Mouse (Mus musculus) heart, embryonic 10.5 days (tissue): ENCODE data around the gene Plrg1. TPM values are rescaled to one million over a fixed set of nuclear protein-coding genes. Genes with fewer than 3 reads are reported as not detected.

Source experiments
- DNase-seq: peaks from one replicate; pipeline ENCODE4 v3.0.0-alpha.2; 2017; ENCODE audit warnings: low spot score
- H3K27ac ChIP-seq: fragments of 300-500 bp; sonication (generic); 2 replicates; pipeline ENCODE4 v1.5.1; 2016; ENCODE audit warnings: mild to moderate bottlenecking
- H3K27me3 ChIP-seq: fragments of 300-500 bp; sonication (generic); 2 replicates; pipeline ENCODE4 v1.6.1; 2016; ENCODE audit warnings: mild to moderate bottlenecking; ENCODE audit not compliant: poor library complexity, insufficient read depth, severe bottlenecking
- H3K36me3 ChIP-seq: fragments of 300-500 bp; sonication (generic); 2 replicates; pipeline ENCODE4 v1.6.1; 2016; ENCODE audit warnings: mild to moderate bottlenecking, moderate library complexity
- H3K4me1 ChIP-seq: fragments of 300-500 bp; sonication (generic); 2 replicates; pipeline ENCODE4 v1.6.1; 2016; ENCODE audit warnings: mild to moderate bottlenecking
- H3K4me3 ChIP-seq: fragments of 300-500 bp; sonication (generic); 2 replicates; pipeline ENCODE4 v1.5.1; 2016; ENCODE audit warnings: mild to moderate bottlenecking, moderate library complexity
- H3K9me3 ChIP-seq: fragments of 300-500 bp; sonication (generic); 2 replicates; pipeline ENCODE4 v1.6.1; 2016; ENCODE audit warnings: mild to moderate bottlenecking, moderate library complexity
- WGBS: fragments of 180-500 bp; shearing (Covaris S2); methylation state at CpG from one replicate; pipeline ENCODE4 v1.1.7; 2016; 5-methylcytosine and 5-hydroxymethylcytosine counted together
- polyA plus RNA-seq: library from polyadenylated mRNA; unstranded; fragments of >200 nt; fragmentation: Nextera tagmentation; extraction: Ambion mirVana; gene quantifications from 2 replicates; pipeline ENCODE4 v1.2.1, GENCODE M21; 2016

Gene Plrg1
- polyA plus RNA-seq, 1 experiment from 2014 or later: 101 TPM

DNA sequence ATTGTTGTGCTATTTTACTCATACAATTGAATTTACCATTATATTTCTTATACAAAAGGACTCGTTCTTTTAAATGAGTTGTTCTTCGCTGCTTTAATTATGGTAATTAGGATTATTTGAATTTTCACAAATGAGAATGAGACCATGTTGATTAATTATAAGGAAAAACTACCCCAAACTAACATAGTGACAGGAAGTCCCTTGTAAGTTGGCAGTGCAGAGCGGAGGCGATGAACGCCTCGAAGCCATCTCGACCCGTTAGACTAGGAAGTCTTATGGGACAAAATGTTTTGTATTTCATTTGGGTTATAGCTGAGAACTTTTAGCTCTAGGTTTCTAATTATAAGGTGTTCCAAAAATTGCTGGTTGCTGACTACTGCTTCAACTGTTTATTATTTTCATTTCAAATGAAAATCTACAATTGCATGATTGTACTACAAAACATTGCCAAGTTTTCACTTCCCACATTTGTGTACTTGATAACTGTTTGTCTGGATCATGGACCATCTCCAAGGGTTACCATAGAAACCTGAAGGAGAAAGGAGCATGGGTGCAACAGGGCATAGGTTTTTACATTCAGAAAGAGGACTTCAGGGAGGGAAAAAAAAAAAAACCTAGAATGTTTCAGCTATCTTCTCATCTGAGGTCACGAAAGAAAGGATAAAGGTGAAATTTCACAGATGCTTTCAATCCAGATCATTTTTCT is 27.6 kb upstream of the Plrg1 start:
- no peaks in the 10 kb centered on the region for H3K36me3 ChIP-seq
- WGBS: 84% methylated on average over 9 of the region's 9 CpGs
- no peak for DNase-seq
- no peak overlapping the region for H3K27ac ChIP-seq
- H3K4me1 ChIP-seq: no peaks in the 10 kb centered on the region
- no peak overlapping the region for H3K4me3 ChIP-seq
- H3K9me3 ChIP-seq: no peaks in the 10 kb centered on the region
- no peaks in the 10 kb centered on the region for H3K27me3 ChIP-seq

DNA sequence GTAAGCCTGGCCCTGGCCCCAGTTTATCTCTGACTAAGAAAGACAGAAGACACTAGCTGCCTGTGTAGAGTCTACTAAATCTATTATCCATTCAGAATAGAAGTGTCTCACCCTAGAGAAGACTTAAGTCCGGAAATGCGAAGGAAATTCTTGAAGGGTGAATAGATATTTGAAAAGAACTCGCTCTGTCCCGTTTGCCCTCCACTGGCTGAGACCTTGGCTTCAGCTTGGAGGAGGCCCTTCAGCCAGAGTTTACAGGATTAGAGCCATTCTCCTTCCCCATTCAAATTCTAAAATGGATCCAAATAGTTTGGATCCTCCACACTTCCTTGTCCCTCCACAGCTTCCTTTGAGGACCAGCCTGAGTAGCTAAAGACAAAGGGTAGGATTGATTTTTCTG is 25.0 kb upstream of the Plrg1 start:
- no peak overlapping the region for H3K27ac ChIP-seq
- H3K4me1 ChIP-seq: no peaks in the 10 kb centered on the region
- H3K9me3 ChIP-seq: no peaks in the 10 kb centered on the region
- no peaks in the 10 kb centered on the region for H3K36me3 ChIP-seq
- DNase-seq: no peak
- 86% methylated on average over 4 of the region's 4 CpGs for WGBS
- 0 out of 2 replicates have a peak, but pooled peaks cover 3% of the 10 kb centered on the region for H3K27me3 ChIP-seq
- H3K4me3 ChIP-seq: no peak overlapping the region

DNA sequence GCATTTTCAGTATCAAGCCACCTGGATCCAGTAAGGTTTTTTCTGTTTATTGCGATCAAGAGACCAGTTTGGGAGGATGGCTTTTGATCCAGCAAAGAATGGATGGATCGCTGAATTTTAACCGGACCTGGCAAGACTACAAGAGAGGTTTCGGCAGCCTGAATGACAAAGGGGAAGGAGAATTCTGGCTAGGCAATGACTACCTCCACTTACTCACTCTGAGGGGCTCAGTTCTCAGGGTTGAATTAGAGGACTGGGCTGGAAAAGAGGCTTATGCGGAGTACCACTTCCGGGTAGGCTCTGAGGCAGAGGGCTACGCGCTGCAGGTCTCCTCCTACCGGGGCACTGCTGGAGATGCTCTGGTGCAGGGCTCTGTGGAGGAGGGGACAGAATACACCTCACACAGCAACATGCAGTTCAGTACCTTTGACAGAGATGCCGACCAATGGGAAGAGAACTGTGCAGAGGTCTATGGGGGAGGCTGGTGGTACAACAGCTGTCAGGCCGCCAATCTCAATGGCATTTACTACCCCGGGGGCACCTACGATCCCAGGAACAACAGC is 22.5 kb upstream of the Plrg1 start:
- Histone ChIP-seq H3K27ac (no peak overlapping the region), H3K36me3 (no peaks in the 10 kb centered on the region), H3K27me3 (0 out of 2 replicates have a peak, but pooled peaks cover 3% of the 10 kb centered on the region), H3K9me3 (no peaks in the 10 kb centered on the region), H3K4me3 (peak overlapping the region; percentile 24), H3K4me1 (no peaks in the 10 kb centered on the region)
- WGBS: 43% methylated on average over 13 of the region's 13 CpGs
- DNase-seq: no peak

DNA sequence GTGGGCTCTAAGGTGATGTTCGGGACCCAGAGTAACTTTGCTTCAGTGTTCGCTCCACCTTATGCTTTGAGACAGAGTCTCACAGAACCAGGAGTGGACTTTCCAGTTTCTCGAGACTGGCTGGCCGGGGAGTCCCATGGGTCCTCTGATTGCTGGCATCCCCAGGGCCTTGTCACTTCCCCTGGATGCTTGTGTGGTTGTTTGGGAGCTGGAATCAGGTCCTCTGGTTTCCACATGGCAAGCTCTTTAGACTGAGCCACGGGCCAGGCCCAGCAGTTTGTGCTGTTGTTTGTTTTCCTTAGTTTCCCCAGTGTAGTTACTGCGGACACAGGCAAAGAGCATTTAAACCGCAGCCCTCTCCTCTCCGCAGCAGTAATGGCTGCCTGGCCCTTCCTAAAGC is 21.5 kb upstream of the Plrg1 start:
- Histone ChIP-seq H3K27me3 (0 out of 2 replicates have a peak, but pooled peaks cover 3% of the 10 kb centered on the region), H3K4me3 (no peak overlapping the region), H3K9me3 (no peaks in the 10 kb centered on the region), H3K36me3 (no peaks in the 10 kb centered on the region), H3K4me1 (no peaks in the 10 kb centered on the region), H3K27ac (no peak overlapping the region)
- WGBS: 72% methylated on average over 8 of the region's 8 CpGs
- DNase-seq: no peak

DNA sequence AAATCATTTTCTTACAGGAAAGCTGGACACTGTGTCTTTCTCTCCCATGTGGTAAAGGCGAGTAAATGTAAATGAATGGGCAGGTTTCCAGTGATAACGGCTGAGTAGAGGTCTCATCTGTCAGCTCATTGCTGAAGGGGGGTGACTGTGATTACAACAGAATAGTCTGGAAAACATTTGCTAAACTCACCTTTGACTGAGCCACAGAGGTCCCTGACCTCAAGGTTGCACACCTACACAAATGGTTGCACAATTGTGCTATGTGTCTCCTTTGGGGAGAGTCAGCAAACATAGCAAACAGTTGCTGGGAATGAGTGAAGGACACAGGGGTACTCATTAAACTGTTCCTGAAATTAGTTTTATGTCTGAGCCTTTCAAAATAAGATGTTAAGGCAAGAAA is 16.5 kb upstream of the Plrg1 start:
- no peaks in the 10 kb centered on the region for H3K4me1 ChIP-seq
- DNase-seq: no peak
- no peaks in the 10 kb centered on the region for H3K9me3 ChIP-seq
- 0 out of 2 replicates have a peak, but pooled peaks cover under 1% of the 10 kb centered on the region for H3K27me3 ChIP-seq
- WGBS: 71% methylated on average over 2 of the region's 2 CpGs
- no peaks in the 10 kb centered on the region for H3K36me3 ChIP-seq
- H3K27ac ChIP-seq: no peak overlapping the region
- H3K4me3 ChIP-seq: no peak overlapping the region

DNA sequence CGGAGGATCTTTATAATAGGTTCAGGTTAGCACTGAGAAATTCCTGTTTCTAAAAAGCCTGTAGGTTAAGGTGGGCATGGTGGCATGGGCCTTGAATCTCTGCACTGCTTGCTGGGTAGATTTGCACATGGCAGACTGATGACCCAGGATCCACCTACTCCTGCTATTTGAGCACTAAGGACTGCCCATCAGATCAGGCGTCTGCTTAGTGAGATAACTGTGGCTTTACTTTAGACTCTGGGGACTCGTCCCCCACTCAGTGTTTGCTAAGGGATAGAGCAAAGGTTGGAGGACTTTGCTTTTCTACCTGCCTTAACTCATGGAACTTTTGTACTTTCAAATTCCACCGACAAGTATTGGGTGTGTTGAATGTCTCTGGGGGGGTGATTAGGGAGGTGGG is 15.7 kb upstream of the Plrg1 start:
- DNase-seq: no peak
- Histone ChIP-seq H3K36me3 (no peaks in the 10 kb centered on the region), H3K4me3 (no peak overlapping the region), H3K27ac (no peak overlapping the region), H3K9me3 (no peaks in the 10 kb centered on the region), H3K4me1 (no peaks in the 10 kb centered on the region), H3K27me3 (no peaks in the 10 kb centered on the region)
- WGBS: 57% methylated on average over 4 of the region's 4 CpGs

DNA sequence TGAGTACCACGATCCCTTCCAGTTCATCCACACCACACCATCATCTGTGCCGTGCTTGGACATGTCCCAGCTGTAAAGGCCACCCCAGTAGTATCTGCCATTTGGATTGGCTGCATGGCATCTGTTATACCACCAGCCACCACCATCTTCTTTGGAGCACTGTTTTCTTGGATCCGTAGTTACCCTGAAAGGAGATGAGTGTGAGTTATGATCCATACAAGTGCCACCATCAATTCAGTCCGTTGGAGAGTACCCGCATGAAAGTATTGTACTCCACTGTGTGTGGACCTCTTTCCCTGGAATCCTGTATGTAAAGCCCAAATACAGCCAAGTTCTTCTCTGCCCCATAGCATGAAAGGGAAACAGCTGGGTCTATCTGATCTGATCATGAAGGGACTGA is 12.9 kb upstream of the Plrg1 start:
- Histone ChIP-seq H3K4me1 (no peaks in the 10 kb centered on the region), H3K4me3 (no peak overlapping the region), H3K27ac (no peak overlapping the region), H3K9me3 (no peaks in the 10 kb centered on the region), H3K27me3 (no peaks in the 10 kb centered on the region), H3K36me3 (no peaks in the 10 kb centered on the region)
- DNase-seq: no peak
- 87% methylated on average over 5 of the region's 5 CpGs for WGBS

DNA sequence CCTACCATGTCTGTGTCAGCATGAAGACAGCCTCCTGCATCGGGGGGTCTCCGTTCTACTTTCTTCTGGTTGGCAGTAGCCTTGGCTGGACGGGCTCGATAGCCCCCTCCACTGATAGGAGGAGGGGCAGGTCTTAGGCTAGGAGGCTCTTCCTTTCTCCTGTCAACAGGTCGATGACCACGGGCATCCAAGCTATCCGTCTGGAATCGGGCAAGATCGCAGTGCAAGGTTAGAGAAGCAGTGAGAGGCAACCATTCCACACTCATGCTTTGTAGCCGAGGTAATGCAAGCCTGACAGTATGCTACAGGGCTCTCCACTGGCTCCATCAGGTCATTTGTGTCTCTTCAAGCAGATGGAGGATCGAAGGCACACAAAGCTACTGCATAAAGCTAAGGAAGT is 8.7 kb upstream of the Plrg1 start:
- Histone ChIP-seq H3K4me3 (no peak overlapping the region), H3K36me3 (no peaks in the 10 kb centered on the region), H3K9me3 (no peaks in the 10 kb centered on the region), H3K27me3 (no peaks in the 10 kb centered on the region), H3K27ac (no peak overlapping the region), H3K4me1 (no peaks in the 10 kb centered on the region)
- WGBS: 74% methylated on average over 11 of the region's 11 CpGs
- DNase-seq: no peak

DNA sequence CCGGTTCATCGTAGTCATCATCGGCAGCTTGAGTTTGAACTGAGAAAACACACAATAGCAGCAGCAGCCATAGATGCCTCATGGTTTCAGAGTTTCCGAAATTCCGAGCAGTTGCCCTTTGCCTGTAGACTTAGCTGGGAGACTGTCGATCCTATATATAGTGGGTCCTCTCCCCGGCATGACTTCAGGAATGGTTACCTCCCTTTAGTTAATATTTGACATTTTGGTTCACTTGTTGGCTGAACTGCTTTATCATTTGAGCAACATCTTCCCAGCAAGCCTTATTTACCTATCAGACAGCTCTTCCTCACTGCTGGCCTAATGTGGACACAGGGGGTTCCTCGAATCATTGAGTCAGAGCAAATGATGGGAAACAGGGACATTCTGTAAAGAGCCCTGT is 5.6 kb upstream of the Plrg1 start, which contains the start of gene Fgb:
Gene Fgb, minus strand, starts transcription at position 184 of the 400 bp plus-strand sequence.
- Histone ChIP-seq H3K36me3 (no peaks in the 10 kb centered on the region), H3K4me3 (no peak within 1 kb of the TSS)
- WGBS: 85% methylated on average over 8 of the region's 8 CpGs

DNA sequence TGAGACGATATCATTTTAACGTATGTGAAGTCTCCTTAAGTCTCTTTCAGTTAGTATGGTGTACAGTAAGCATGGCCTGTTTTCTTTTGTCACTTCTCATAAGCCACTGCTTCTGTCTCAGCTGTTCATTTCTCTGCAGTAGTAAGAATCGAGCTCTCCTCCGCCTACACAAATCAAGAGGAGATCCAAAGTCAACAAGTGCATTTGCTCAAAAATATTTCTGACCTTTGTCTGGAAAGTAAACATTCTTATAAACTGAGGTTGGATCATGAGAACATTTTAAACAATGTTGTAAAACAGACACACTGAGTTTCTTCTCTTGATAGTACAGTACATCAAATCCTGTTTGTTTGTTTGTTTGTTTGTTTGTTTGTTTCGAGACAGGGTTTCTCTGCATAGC is 4.7 kb upstream of the Plrg1 start:
- H3K4me1 ChIP-seq: no peaks in the 10 kb centered on the region
- 80% methylated on average over 5 of the region's 5 CpGs for WGBS
- H3K4me3 ChIP-seq: no peak overlapping the region
- H3K9me3 ChIP-seq: no peaks in the 10 kb centered on the region
- H3K27me3 ChIP-seq: no peaks in the 10 kb centered on the region
- no peak overlapping the region for H3K27ac ChIP-seq
- DNase-seq: no peak
- no peaks in the 10 kb centered on the region for H3K36me3 ChIP-seq

More for the DNA sequence above, 5.6 kb upstream of the Plrg1 start, which contains the start of gene Fgb:
- H3K27ac ChIP-seq: no peak within 1 kb of the TSS
- no peak for DNase-seq
- H3K9me3 ChIP-seq: no peaks in the 10 kb centered on the region
- H3K4me1 ChIP-seq: no peaks in the 10 kb centered on the region
- H3K27me3 ChIP-seq: no peaks in the 10 kb centered on the region

DNA sequence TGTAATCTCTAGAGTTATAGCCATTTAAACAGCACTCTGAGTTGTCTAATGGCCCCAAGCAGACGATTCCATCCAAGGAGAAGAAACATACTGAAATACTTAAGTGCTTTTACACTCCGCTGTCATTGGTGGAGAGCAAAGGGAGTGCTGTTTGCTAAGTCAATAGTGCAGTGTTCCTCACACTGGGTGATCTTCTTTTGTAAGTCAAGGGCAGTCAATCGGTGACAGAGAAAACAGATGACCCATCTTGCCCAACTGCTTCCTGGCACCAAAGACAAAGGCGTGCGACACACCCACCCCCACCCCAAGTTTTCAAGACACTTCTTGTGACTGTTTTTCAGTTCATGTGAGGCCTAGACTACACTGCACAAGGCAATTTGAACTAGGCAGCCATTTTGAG is 3.2 kb upstream of the Plrg1 start:
- peaks cover 5% of the 10 kb centered on the region for H3K36me3 ChIP-seq
- H3K27me3 ChIP-seq: no peaks in the 10 kb centered on the region
- no peak overlapping the region for H3K27ac ChIP-seq
- WGBS: 81% methylated on average over 5 of the region's 5 CpGs
- DNase-seq: no peak
- H3K9me3 ChIP-seq: no peaks in the 10 kb centered on the region
- peaks cover 9% of the 10 kb centered on the region; the same call in 1 of the 2 replicates for H3K4me1 ChIP-seq
- H3K4me3 ChIP-seq: no peak overlapping the region

DNA sequence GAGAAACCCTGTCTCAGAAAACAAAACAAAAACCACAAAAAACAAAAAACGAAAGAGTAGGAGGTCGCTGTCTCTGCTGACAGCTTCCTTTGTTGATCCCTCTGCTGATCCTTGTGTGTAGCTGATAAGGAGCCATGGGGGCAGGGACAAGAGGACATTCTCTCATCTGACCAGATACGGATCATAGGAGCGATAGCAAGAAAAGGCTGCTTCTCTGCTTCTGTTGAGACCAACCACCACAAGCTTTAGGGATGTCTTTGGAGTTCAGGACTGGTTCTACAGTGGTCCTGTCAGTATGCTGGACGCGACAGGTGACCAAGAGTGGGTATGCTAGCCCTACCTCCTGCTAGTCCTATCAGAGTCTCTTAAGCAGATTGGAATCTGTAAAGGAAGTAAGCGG is 2.2 kb upstream of the Plrg1 start:
- H3K27ac ChIP-seq: no peak overlapping the region
- peaks cover 12% of the 10 kb centered on the region for H3K36me3 ChIP-seq
- WGBS: 76% methylated on average over 7 of the region's 7 CpGs
- no peak for DNase-seq
- H3K4me3 ChIP-seq: no peak overlapping the region
- H3K27me3 ChIP-seq: no peaks in the 10 kb centered on the region
- no peaks in the 10 kb centered on the region for H3K9me3 ChIP-seq
- peaks cover 9% of the 10 kb centered on the region; the same call in 1 of the 2 replicates for H3K4me1 ChIP-seq

DNA sequence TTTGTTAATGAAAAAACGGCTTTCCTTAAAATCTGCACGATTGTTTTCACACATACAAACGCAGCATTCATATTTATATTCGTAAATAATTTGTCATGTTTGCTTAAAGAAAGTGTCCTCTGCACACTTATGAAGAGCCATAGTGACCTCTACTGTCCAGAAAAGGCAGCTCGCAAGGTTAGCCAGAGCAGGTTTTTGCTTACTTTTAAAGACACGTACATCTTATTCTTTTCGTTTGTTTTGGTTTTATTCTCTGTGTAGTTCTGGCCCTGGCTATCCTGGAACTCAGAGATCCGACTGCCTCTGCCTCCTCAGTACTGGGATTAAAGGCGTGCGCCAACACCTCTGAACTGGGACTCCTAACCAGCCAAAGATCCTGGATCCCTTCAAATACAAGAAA is 1.6 kb upstream of the Plrg1 start:
- Histone ChIP-seq H3K36me3 (peaks cover 18% of the 10 kb centered on the region), H3K9me3 (no peaks in the 10 kb centered on the region), H3K27ac (no peak overlapping the region), H3K27me3 (no peaks in the 10 kb centered on the region), H3K4me3 (no peak overlapping the region), H3K4me1 (peaks cover 9% of the 10 kb centered on the region; the same call in 1 of the 2 replicates)
- no peak for DNase-seq
- 33% methylated on average over 10 of the region's 10 CpGs for WGBS
